Mouse (Mus musculus) G1E (cell line): Measurements from ENCODE around the gene Olfr90. TPM values are rescaled to one million over a fixed set of nuclear protein-coding genes. Genes with fewer than 3 reads are reported as not detected.

Experiments used
- ATAC-seq: 2 replicates; pipeline ENCODE4 v1.8.0; 2016; ENCODE audit warnings: mild to moderate bottlenecking; ENCODE audit not compliant: insufficient number of reproducible peaks, poor library complexity, low FRiP score, severe bottlenecking; ENCODE audit errors: extremely low read depth
- DNase-seq: peaks from one replicate; pipeline ENCODE4 v3.0.0; 2012; ENCODE audit warnings: low spot score
- H3K27me3 ChIP-seq: 2 replicates; pipeline ENCODE4 v1.6.1; 2012; ENCODE audit warnings: mild to moderate bottlenecking, low read length, inconsistent platforms; ENCODE audit not compliant: insufficient read depth
- H3K36me3 ChIP-seq: replicated peaks from 2 replicates; pipeline ENCODE3; 2012; ENCODE audit warnings: mild to moderate bottlenecking, inconsistent platforms
- H3K4me1 ChIP-seq: 2 replicates; pipeline ENCODE4 v1.6.1; 2012; ENCODE audit warnings: low read depth, low read length, inconsistent platforms, mixed read lengths; ENCODE audit not compliant: insufficient read depth
- H3K4me3 ChIP-seq: 2 replicates; pipeline ENCODE4 v1.5.1; 2012; ENCODE audit warnings: low read depth, mild to moderate bottlenecking, inconsistent platforms, low read length, moderate library complexity, mixed read lengths
- H3K9me3 ChIP-seq: replicated peaks from 2 replicates; pipeline ENCODE4 v1.6.1; 2012; ENCODE audit warnings: inconsistent platforms
- CTCF ChIP-seq: IDR thresholded peaks from 2 replicates; pipeline ENCODE4 v1.5.1; 2012; ENCODE audit warnings: low read depth, low read length, inconsistent platforms, mixed read lengths
- GATA1 ChIP-seq: IDR thresholded peaks from 2 replicates; pipeline ENCODE4 v1.6.1; 2012; ENCODE audit warnings: borderline replicate concordance, low read length, inconsistent platforms, mixed read lengths
- GATA2 ChIP-seq: IDR thresholded peaks from 2 replicates; pipeline ENCODE4 v1.6.1; 2012; ENCODE audit warnings: low read depth, low read length, inconsistent platforms, borderline replicate concordance
- POLR2AphosphoS5 ChIP-seq: IDR thresholded peaks from 2 replicates; pipeline ENCODE4 v1.6.1; 2012; ENCODE audit warnings: low read depth, low read length, inconsistent platforms; ENCODE audit not compliant: insufficient replicate concordance
- TAL1 ChIP-seq: conservative IDR thresholded peaks from 2 replicates; pipeline ENCODE4 v1.6.1; 2012; ENCODE audit warnings: low read depth, low read length, inconsistent platforms, mixed read lengths
- polyA plus RNA-seq: library from polyadenylated mRNA; stranded (reverse); fragments of >175 nt; gene quantifications from 2 replicates; pipeline ENCODE4 v1.2.3, GENCODE M21; 2012
- total RNA-seq, 2 experiments: library from RNA; stranded (forward) in 1 of 2; stranded (reverse) in 1 of 2; fragments of 200-1000 nt in 1 of 2; fragments of >200 nt in 1 of 2; fragmentation: Nextera tagmentation in 1 of 2; gene quantifications; 2 replicates each; pipeline ENCODE4 v1.2.3; 2014 to 2017

Gene Olfr90
- total and polyA plus RNA-seq, 3 experiments = 0.27 TPM; not detected in 2

DNA sequence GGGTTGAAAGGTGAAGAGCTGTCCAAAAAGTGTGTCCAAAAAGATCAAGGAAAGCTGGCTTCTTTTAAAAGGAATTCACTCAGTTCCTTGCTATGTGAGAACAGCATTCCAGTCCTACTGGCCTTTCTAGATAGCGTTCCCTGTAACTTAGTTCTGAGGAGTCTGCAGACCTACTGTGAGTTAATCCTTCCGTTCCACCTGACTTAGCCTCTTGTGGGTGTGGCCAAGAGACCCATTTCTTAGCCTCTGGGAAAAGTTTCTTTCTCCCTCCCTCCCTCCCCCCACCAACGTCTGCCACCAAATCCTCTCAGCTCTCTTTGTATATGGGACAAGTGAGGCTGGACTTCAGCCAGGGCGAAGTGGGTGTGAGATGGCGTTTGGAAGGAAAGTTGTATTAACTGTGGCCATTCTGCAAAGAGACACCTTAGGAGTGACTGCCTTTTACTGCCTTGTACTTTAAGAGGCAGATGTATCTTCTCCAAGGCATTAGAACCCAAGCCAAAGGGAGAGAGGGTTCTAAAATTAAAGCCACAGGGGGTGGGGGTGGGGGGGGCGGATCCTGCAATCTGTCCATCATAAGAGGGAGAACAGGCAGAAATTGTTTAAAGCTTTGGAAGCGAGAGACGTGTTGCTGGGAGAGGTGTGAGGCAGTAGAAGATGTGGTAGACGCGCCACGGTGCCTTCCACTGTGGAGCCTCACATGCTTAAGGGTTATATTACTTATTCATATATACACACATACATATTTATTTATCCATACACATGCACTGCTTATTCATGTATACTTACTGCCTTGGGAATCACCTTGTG, 24.4 kb downstream of the Olfr90 start:
- no peak for DNase-seq
- ATAC-seq = no peak
- Histone ChIP-seq H3K36me3 (peaks cover 62% of the 10 kb centered on the region), H3K27me3 (no peaks in the 10 kb centered on the region), H3K4me1 (peaks cover 3% of the 10 kb centered on the region; the same call in 1 of the 2 replicates), H3K9me3 (no peaks in the 10 kb centered on the region), H3K4me3 (no peak overlapping the region)
- TF ChIP-seq TAL1 (no peak), GATA1 (no peak), GATA2 (no peak), CTCF (no peak), POLR2AphosphoS5 (no peak)

DNA sequence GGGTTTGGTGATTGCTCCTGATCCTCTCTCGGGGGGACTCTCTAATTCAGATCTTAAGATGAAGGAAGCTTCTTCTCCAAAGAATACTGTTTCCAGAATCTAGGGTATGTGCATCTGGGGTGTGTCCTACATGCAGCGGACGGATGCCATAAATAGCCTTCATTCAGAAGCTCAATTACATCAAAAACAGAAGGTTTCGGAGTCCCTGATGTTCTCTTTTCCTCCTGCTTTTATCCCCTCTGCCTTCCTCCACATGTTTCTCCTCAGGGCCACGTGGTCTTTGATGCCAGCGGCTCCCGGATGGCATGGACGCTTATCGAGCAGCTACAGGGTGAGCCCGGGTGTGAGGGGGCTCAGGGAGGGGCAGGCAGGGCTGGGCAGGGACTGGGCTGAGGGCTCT, 25.2 kb downstream of the Olfr90 start:
- no peak for TF ChIP-seq GATA1
- no peak for DNase-seq
- Histone ChIP-seq H3K9me3 (no peaks in the 10 kb centered on the region), H3K36me3 (peaks cover 61% of the 10 kb centered on the region), H3K4me3 (no peak overlapping the region), H3K27me3 (no peaks in the 10 kb centered on the region), H3K4me1 (peaks cover 3% of the 10 kb centered on the region; the same call in 1 of the 2 replicates)
- no peak for ATAC-seq

DNA sequence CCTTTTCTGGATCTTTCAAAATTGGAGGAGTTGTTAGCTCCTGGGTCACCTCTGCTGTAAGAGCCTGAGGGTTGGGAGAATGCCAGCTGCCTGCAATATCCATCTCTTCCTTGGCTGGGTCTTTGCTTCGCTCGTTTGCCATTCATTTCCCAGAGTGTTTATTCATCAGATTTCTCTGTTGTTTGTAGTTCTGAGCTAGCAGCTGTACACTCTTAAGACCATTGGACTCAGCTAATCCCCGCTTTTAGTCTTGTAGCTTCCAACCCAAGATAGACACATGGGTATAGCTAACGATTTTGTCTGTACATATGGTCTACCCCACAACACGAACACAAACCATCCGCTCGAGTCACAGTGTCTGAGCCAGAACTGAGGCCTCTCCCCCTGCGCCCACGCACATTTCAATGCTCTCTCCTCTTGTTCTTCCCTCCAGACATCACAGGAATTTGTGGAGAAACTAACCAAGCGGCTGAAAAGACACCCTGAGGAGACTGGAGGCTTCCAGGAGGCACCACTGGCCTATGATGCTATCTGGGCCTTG, 26.1 kb downstream of the Olfr90 start:
- DNase-seq = no peak
- no peaks in the 10 kb centered on the region for H3K9me3 ChIP-seq
- H3K4me1 ChIP-seq = peaks cover 3% of the 10 kb centered on the region; the same call in 1 of the 2 replicates
- no peak for ATAC-seq
- H3K4me3 ChIP-seq = no peak overlapping the region
- H3K27me3 ChIP-seq = no peaks in the 10 kb centered on the region
- TF ChIP-seq GATA1 (no peak), GATA2 (no peak), POLR2AphosphoS5 (no peak)
- peaks cover 54% of the 10 kb centered on the region for H3K36me3 ChIP-seq

DNA sequence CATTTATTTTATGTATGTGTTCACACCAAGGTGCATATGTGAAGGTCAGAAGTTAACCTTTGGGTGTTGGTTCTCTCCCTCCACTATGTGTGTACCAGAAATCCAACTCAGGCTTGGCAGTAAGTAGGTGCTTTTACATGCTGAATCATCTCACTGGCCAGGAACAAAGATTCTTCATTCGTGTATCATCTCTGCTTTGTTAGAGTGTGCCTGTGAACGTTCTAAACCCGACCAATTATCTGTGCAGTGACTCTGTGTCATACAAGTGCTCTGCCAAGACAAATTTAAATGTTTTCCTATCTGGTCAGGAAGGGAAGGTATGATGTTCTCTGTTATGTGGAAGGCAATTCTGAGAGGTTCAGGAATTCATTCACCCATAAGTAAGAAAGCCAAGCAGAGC, 26.9 kb downstream of the Olfr90 start:
- no peaks in the 10 kb centered on the region for H3K4me1 ChIP-seq
- H3K36me3 ChIP-seq = peaks cover 55% of the 10 kb centered on the region
- DNase-seq (no peak), ATAC-seq (no peak)
- no peak overlapping the region for H3K4me3 ChIP-seq
- H3K9me3 ChIP-seq = no peaks in the 10 kb centered on the region
- no peak for TF ChIP-seq TAL1
- no peak for TF ChIP-seq POLR2AphosphoS5
- TF ChIP-seq GATA1 = no peak
- no peak for TF ChIP-seq GATA2
- TF ChIP-seq CTCF = no peak
- H3K27me3 ChIP-seq = no peaks in the 10 kb centered on the region

DNA sequence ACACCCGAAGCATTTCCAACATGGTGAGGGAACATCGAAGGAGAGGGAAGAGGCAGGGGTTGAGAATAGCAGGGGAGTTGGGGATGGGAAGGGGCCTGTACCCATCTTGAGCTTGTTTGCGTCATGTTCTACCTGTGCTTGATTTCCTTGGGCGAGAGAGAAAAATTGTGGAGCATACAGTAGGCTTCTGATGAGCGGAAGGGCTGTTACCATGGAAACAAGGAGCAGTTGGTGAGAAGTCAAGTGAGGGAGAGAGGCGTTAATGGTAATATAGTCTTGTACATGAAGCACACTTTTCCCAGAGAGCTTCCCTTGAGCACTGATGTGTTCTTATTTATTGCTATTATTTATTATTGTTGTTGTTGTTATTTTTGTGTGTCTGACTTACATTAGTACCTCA, 31.3 kb downstream of the Olfr90 start:
- Histone ChIP-seq H3K9me3 (no peaks in the 10 kb centered on the region), H3K4me1 (peaks cover 12% of the 10 kb centered on the region), H3K36me3 (peaks cover 47% of the 10 kb centered on the region), H3K4me3 (no peak overlapping the region), H3K27me3 (no peaks in the 10 kb centered on the region)
- TF ChIP-seq POLR2AphosphoS5 (no peak), TAL1 (no peak), GATA2 (no peak), GATA1 (no peak), CTCF (no peak)
- ATAC-seq (no peak), DNase-seq (no peak)

DNA sequence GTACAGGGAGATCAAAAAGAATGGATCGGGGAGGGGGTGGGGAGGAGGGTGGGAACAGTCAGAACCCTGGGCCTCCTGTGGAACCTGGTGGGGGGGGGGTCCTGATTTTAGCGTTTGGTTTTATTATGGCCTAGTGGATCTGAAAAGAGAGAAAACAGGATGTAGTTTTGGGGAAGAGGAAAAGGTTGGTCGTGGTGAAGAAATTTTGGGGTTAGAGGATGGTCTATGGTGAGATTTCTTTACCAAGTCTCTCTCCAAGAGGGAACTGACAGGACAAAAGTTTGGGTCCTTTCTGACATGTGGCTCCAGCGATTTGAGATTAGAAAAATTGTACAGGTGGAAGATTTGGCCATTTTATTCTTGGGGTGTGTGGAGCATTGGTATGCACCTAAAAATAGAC, 36.6 kb downstream of the Olfr90 start:
- Histone ChIP-seq H3K36me3 (peaks cover 56% of the 10 kb centered on the region), H3K9me3 (no peaks in the 10 kb centered on the region), H3K4me3 (no peak overlapping the region), H3K27me3 (peaks cover 9% of the 10 kb centered on the region; the same call in 1 of the 2 replicates), H3K4me1 (peaks cover 36% of the 10 kb centered on the region)
- ATAC-seq (no peak), DNase-seq (no peak)
- no peak for TF ChIP-seq GATA1
